In the genomic region with DNA sequence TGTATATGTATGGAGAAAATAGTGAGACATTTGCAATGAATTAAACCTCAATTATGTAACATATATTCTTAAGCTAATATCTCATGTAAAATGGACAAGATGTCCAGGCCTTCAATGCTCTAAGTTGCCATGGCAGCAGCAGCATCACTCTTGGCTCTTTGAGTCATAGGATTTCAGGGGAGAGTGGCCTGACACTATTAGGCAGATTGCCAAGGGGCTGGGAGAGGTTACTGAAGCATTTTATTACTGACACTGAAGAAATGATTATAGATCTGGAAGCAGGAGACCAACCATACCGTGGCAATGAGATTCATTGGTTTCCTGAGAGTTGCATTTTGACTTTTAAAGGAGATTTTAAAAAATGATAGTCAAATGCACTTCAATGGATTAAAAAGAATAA, we compare ENCODE assay signal across 13 mouse cellular contexts.
DNase-seq lines count a peak whose midpoint lies in the region; ATAC-seq lines count a peak whose summit lies in the region.
"Had no signal": no experiment of that assay in that cellular context is flagged by ENCODE, and none has a peak within 500 bp of the region (broad histone marks: within the 10 kb centered on the region; RNA-seq: fewer than 3 reads in every experiment).

No protein-coding gene starts in this region.

- no peaks in the 10 kb centered on the region for H3K27me3 ChIP-seq in forebrain, embryonic 14.5 days (replicated peaks; ENCODE audit: control insufficient read depth, insufficient read depth, low read length)
- H3K27me3 ChIP-seq in forebrain, embryonic 10.5 days (ENCODE audit: poor library complexity, severe bottlenecking), result no peaks in the 10 kb centered on the region
- H3K27me3 ChIP-seq in hindbrain, embryonic 13.5 days, result no peaks in the 10 kb centered on the region
- no peaks in the 10 kb centered on the region for H3K27me3 ChIP-seq in neural tube, embryonic 15.5 days (replicated peaks)
- H3K27me3 ChIP-seq: CH12.LX; heart, embryonic 15.5 days; lung, embryonic 15.5 days had no signal

- H3K4me3 ChIP-seq in forebrain, embryonic 14.5 days (ENCODE audit: low read depth, low read length), result no peak overlapping the region
- no peak overlapping the region for H3K4me3 ChIP-seq in forebrain, embryonic 10.5 days
- no peak overlapping the region for H3K4me3 ChIP-seq in hindbrain, embryonic 13.5 days
- H3K4me3 ChIP-seq in neural tube, embryonic 15.5 days (replicated peaks), result no peak overlapping the region
- H3K4me3 ChIP-seq: heart, embryonic 15.5 days; lung, embryonic 15.5 days had no signal

- WGBS in forebrain, embryonic 14.5 days, result 46% methylated on average over 1 of the region's 1 CpGs
- 83% methylated on average over 1 of the region's 1 CpGs for WGBS in forebrain, embryonic 10.5 days
- WGBS in hindbrain, embryonic 13.5 days, result 8% methylated on average over 1 of the region's 1 CpGs
- 5% methylated on average over 1 of the region's 1 CpGs for WGBS in neural tube, embryonic 15.5 days

- H3K36me3 ChIP-seq in forebrain, embryonic 14.5 days (ENCODE audit: control insufficient read depth, insufficient read depth, low read length), result no peaks in the 10 kb centered on the region
- no peaks in the 10 kb centered on the region for H3K36me3 ChIP-seq in forebrain, embryonic 10.5 days (replicated peaks)
- no peaks in the 10 kb centered on the region for H3K36me3 ChIP-seq in hindbrain, embryonic 13.5 days
- no peaks in the 10 kb centered on the region for H3K36me3 ChIP-seq in neural tube, embryonic 15.5 days
- H3K36me3 ChIP-seq: heart, embryonic 15.5 days; lung, embryonic 15.5 days had no signal

- no peak for ATAC-seq in forebrain, embryonic 14.5 days
- ATAC-seq in hindbrain, embryonic 13.5 days (ENCODE audit: low FRiP score), result peak; percentile 65; the same call in 1 of the 2 replicates
- ATAC-seq in neural tube, embryonic 15.5 days (ENCODE audit: low FRiP score), result peak; percentile 67; the same call in 1 of the 2 replicates
- no peak for ATAC-seq in activated CD4-positive, CD25-positive, alpha-beta regulatory T cell, adult 4 months

- H3K4me2 ChIP-seq in forebrain, embryonic 14.5 days (ENCODE audit: low read length), result no peak overlapping the region
- no peak overlapping the region for H3K4me2 ChIP-seq in hindbrain, embryonic 13.5 days
- H3K4me2 ChIP-seq in neural tube, embryonic 15.5 days, result no peak overlapping the region
- H3K4me2 ChIP-seq: heart, embryonic 15.5 days; lung, embryonic 15.5 days had no signal

- H3K9me3 ChIP-seq in forebrain, embryonic 14.5 days (replicated peaks; ENCODE audit: control insufficient read depth, low read length), result no peaks in the 10 kb centered on the region
- H3K9me3 ChIP-seq in forebrain, embryonic 10.5 days, result no peaks in the 10 kb centered on the region
- no peaks in the 10 kb centered on the region for H3K9me3 ChIP-seq in hindbrain, embryonic 13.5 days
- no peaks in the 10 kb centered on the region for H3K9me3 ChIP-seq in neural tube, embryonic 15.5 days (replicated peaks)
- H3K9me3 ChIP-seq: heart, embryonic 15.5 days; lung, embryonic 15.5 days had no signal

- no peaks in the 10 kb centered on the region for H3K4me1 ChIP-seq in forebrain, embryonic 14.5 days (ENCODE audit: control insufficient read depth, insufficient read depth, low read length)
- H3K4me1 ChIP-seq in forebrain, embryonic 10.5 days, result no peaks in the 10 kb centered on the region
- H3K4me1 ChIP-seq in hindbrain, embryonic 13.5 days (replicated peaks), result peaks cover 14% of the 10 kb centered on the region
- H3K4me1 ChIP-seq in neural tube, embryonic 15.5 days, result no peaks in the 10 kb centered on the region
- H3K4me1 ChIP-seq: heart, embryonic 15.5 days; lung, embryonic 15.5 days had no signal

- H3K27ac ChIP-seq in forebrain, embryonic 14.5 days (ENCODE audit: low read depth, low read length), result no peak overlapping the region
- no peak overlapping the region for H3K27ac ChIP-seq in forebrain, embryonic 10.5 days
- no peak overlapping the region for H3K27ac ChIP-seq in hindbrain, embryonic 13.5 days
- H3K27ac ChIP-seq in neural tube, embryonic 15.5 days (replicated peaks), result no peak overlapping the region
- H3K27ac ChIP-seq: heart, embryonic 15.5 days; lung, embryonic 15.5 days had no signal

- peak; percentile 52 for DNase-seq in forebrain, embryonic 14.5 days (ENCODE audit: low spot score)
- no peak for DNase-seq in forebrain, embryonic 10.5 days (ENCODE audit: extremely low spot score, low spot score)
- DNase-seq in mesoderm, embryonic 11.5 days (ENCODE audit: low read depth, low spot score), result peak; percentile 30
- DNase-seq in natural killer cell, adult 2 months (ENCODE audit: low spot score in 2 of 2), result no peak
- DNase-seq: heart, adult 11 months; right cerebral cortex, postnatal 4 days; thymus, postnatal 14 days had no signal

- H3K9ac ChIP-seq in forebrain, embryonic 14.5 days (ENCODE audit: low read length), result no peak overlapping the region
- no peak overlapping the region for H3K9ac ChIP-seq in hindbrain, embryonic 13.5 days
- H3K9ac ChIP-seq in neural tube, embryonic 15.5 days (replicated peaks), result no peak overlapping the region
- H3K9ac ChIP-seq: heart, embryonic 15.5 days; lung, embryonic 15.5 days had no signal

Comparison
In these comparisons a context has a peak if more than half of its experiments do, and no peak if none do; other contexts are left out.
1. DNase-seq: peak in forebrain, embryonic 14.5 days (single experiment) and mesoderm, embryonic 11.5 days (single experiment); none in forebrain, embryonic 10.5 days (single experiment) and natural killer cell, adult 2 months (0 of 2).
2. ATAC-seq: peak in hindbrain, embryonic 13.5 days (single experiment) and neural tube, embryonic 15.5 days (single experiment); none in forebrain, embryonic 14.5 days (single experiment) and activated CD4-positive, CD25-positive, alpha-beta regulatory T cell, adult 4 months (single experiment).